Mouse (Mus musculus) embryonic facial prominence, embryonic 13.5 days (tissue): ENCODE measurements around the gene Clk2. TPM values are rescaled to one million over a fixed set of nuclear protein-coding genes. Genes with fewer than 3 reads are reported as not detected.

Experiments used
- polyA plus RNA-seq: library from polyadenylated mRNA; unstranded; fragments of >200 nt; fragmentation: Nextera tagmentation; extraction: Ambion mirVana; gene quantifications from 2 replicates; pipeline ENCODE4 v1.2.1, GENCODE M21; 2015

Gene Clk2
- polyA plus RNA-seq, 1 experiment from 2014 or later = 39.9 TPM

Other genes with a start within 250 kb of the Clk2 start
- 29.4 and 30.6 TPM in 2 replicates for gene Ash1l, start 214.2 kb upstream of the Clk2 start, polyA plus RNA-seq
- gene Dap3, start 213.6 kb upstream of the Clk2 start, polyA plus RNA-seq = 147 and 158 TPM in 2 replicates
- 23.3 and 25.0 TPM in 2 replicates for gene Rusc1, start 71.5 kb upstream of the Clk2 start, polyA plus RNA-seq
- not detected in 2 replicates for gene Gm43738, start 63.7 kb upstream of the Clk2 start, polyA plus RNA-seq
- gene Fdps, start 62.8 kb upstream of the Clk2 start, polyA plus RNA-seq = 193 and 231 TPM in 2 replicates
- 2.0 TPM in 1 of 2 replicates, not detected in the other for gene Pklr, start 28.7 kb upstream of the Clk2 start, polyA plus RNA-seq
- gene Hcn3, start 4.6 kb upstream of the Clk2 start, polyA plus RNA-seq = 3.6 and 4.3 TPM in 2 replicates
- 115 and 125 TPM in 2 replicates for gene Scamp3, start 12.7 kb downstream of the Clk2 start, polyA plus RNA-seq
- gene Fam189b, start 18.3 kb downstream of the Clk2 start, polyA plus RNA-seq = 31.5 and 32.6 TPM in 2 replicates
- gene Gba, start 38.1 kb downstream of the Clk2 start, polyA plus RNA-seq = 34.7 TPM in 2 replicates
- 42.0 and 48.1 TPM in 2 replicates for gene Thbs3, start 50.4 kb downstream of the Clk2 start, polyA plus RNA-seq
- gene Mtx1, start 62.3 kb downstream of the Clk2 start, polyA plus RNA-seq = 182 and 212 TPM in 2 replicates
- gene Muc1, start 64.3 kb downstream of the Clk2 start, polyA plus RNA-seq = 1.5 and 1.6 TPM in 2 replicates
- 300 and 361 TPM in 2 replicates for gene Krtcap2, start 81.2 kb downstream of the Clk2 start, polyA plus RNA-seq
- 7.0 and 9.7 TPM in 2 replicates for gene Trim46, start 81.5 kb downstream of the Clk2 start, polyA plus RNA-seq
- 120 and 147 TPM in 2 replicates for gene Dpm3, start 94.6 kb downstream of the Clk2 start, polyA plus RNA-seq
- 67.4 and 68.6 TPM in 2 replicates for gene Slc50a1, start 105.8 kb downstream of the Clk2 start, polyA plus RNA-seq
- 40.7 and 43.1 TPM in 2 replicates for gene Efna1, start 116.3 kb downstream of the Clk2 start, polyA plus RNA-seq
- gene Efna3, start 158.2 kb downstream of the Clk2 start, polyA plus RNA-seq = 22.6 and 26.6 TPM in 2 replicates
- 46.5 and 50.1 TPM in 2 replicates for gene Efna4, start 173.2 kb downstream of the Clk2 start, polyA plus RNA-seq
- 50.8 and 52.6 TPM in 2 replicates for gene Adam15, start 185.2 kb downstream of the Clk2 start, polyA plus RNA-seq
- gene Dcst2, start 197.2 kb downstream of the Clk2 start, polyA plus RNA-seq = 0.18 and 0.38 TPM in 2 replicates
- 0.44 and 0.85 TPM in 2 replicates for gene Dcst1, start 200.5 kb downstream of the Clk2 start, polyA plus RNA-seq
- 1.7 and 2.1 TPM in 2 replicates for gene Zbtb7b, start 230.0 kb downstream of the Clk2 start, polyA plus RNA-seq
- not detected in 2 replicates for gene Lenep, start 238.0 kb downstream of the Clk2 start, polyA plus RNA-seq
- gene Flad1, start 247.1 kb downstream of the Clk2 start, polyA plus RNA-seq = 29.4 and 29.5 TPM in 2 replicates